Mouse (Mus musculus) megakaryocyte-erythroid progenitor cell, adult 5 weeks (primary cell): ENCODE results near the gene Gm47429. TPM values are rescaled to one million over a fixed set of nuclear protein-coding genes. Genes with fewer than 3 reads are reported as not detected.

ENCODE experiments used
- polyA plus RNA-seq: library from polyadenylated mRNA; stranded (reverse); fragments of >175 nt; gene quantifications from 2 replicates; pipeline ENCODE4 v1.2.3, GENCODE M21; 2012

Gm47429 gene
- polyA plus RNA-seq: not detected in 2 replicates

DNA sequence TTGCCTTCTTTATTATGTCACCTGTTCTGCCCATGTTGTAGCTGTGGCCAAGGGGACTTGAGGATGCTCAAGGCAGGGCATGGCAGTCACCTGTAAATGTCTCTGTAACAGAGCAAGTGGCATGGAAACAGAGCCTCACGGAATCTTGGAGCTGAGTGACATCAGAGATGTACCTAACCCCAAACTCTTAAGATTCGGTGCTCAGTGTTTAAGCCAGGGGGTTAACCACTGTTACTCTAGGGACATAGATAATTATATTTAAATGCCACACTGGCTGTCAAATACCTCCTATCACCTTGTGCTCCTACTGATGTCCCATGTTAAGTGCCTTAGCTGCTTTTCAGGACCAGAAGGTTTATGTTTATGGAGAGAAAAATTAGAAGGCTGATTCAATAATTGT lies at the start of gene Gm47429:
Gm47429 (minus strand) TSS at position 101 of the 400 bp plus-strand sequence.

DNA sequence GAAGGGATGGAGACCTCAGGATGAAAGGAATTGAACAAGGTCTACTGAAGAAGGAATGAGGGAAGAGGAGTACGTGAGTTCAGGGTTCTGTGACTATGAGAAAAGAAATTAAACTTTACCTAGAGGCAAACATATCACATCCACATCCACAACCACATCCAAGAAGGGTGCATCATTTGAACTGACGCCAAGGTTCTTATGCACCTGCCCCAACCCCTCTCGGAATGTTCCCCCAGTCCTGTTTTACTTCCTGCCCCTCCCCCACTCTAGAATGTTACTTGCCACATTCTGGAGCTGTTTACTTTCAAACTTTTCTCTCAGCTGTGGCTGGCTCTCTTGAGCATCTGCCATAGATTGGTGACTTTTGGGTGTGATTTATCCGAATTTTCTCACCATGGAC lies 23.3 kb upstream of the Gm47429 start, which contains the start of gene Nutm2:
Nutm2 (plus strand) TSS at position 301 of the 400 bp plus-strand sequence.

DNA sequence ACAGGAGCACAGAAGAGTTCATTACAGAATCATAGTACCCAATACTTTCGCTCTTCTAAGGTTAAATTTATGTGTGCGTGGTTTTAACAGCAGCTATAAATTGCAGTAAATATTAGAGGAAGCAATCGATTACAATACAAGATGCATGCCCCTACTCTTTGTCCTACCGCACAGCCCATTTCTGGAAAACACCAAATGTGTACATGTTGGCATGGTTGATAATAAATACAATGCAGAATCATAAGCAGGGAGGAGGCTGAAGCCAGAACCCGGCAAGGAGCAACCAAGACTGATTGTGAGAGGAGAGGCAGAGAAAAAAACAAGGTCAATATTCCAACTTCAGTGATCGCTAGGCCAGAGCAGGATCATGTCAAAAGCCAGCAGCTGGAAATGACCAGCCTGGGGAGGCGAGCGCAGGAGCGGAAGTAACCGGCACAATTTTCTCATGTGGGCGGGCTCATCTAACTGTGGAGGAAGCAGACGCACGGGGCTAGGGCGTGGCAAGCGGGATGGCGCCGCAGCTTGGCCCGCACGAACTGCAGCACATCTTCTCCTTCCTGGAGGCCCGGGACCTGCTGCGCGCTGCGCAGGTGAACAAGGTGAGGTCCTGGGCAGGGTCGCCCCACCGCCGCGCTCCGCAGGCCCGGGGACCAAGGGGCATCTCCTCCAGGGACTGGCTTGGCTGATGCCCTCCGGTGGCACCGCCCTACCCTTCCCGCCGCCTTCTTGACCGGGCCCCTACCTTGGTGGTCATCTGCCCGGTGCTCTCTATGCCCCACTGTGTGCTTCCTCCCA lies 26.1 kb downstream of the Gm47429 start, which contains the start of gene Fbxw17:
Fbxw17 (plus strand) TSS at position 476 of the 795 bp plus-strand sequence.

Other genes with a start within 250 kb of the Gm47429 start
- gene Gm906, start 193.6 kb downstream of the Gm47429 start, polyA plus RNA-seq: 0.02 TPM in 1 of 2 replicates, not detected in the other
- 1.7 and 2.2 TPM in 2 replicates for gene Fbxw17, start 26.0 kb downstream of the Gm47429 start, polyA plus RNA-seq
- gene Nutm2, start 23.4 kb upstream of the Gm47429 start, polyA plus RNA-seq: not detected in 2 replicates
- gene Gm904, start 199.3 kb upstream of the Gm47429 start, polyA plus RNA-seq: not detected in 2 replicates